10 mouse cellular contexts compared by ENCODE assay signal in the genomic region with DNA sequence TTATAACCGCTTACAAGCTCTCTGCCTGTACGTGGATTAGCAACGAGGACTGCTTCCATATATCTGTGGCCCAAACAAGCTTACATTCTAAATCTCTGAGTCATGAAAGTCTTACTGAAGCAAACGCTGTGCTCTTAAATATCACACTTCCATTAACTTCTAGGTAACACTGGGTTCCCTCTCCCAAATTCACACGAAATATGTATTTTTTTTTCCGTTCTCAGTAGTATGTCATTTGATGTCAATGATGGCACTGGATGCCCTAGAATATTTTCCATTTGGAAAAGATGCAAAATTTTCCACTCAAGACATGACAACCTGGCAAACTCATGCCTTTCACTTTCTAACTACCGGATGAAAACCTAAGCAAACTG. TPM values are rescaled to one million over a fixed set of nuclear protein-coding genes. Genes with fewer than 3 reads are reported as not detected.
A peak's percentile ranks its signal among the peaks of the same experiment; 100 is the strongest.
DNase-seq lines count a peak whose midpoint lies in the region; ATAC-seq and TF ChIP-seq lines count a peak whose summit lies in the region.
"Had no signal": no experiment of that assay in that cellular context is flagged by ENCODE, and none has a peak within 500 bp of the region (broad histone marks: within the 10 kb centered on the region; RNA-seq: fewer than 3 reads in every experiment).

No protein-coding gene starts in this region.

- dilution Hi-C loops in CH12.LX (cut with MboI; ENCODE audit: extremely low pct_ligation_motif_present, extremely low pct_unique_long_range_greater_than_20kb, low sequenced_read_pairs) = no loop called here

- H3K4me3 ChIP-seq in heart, embryonic 12.5 days = peak overlapping the region; percentile 100
- H3K4me3 ChIP-seq in CH12.LX (replicated peaks in 1 of 3; ENCODE audit: low read depth in 2 of 3, low read length in 2 of 3, poor library complexity in 1 of 3) = peak overlapping the region; percentile 73 to 88 (median 87)
- peak overlapping the region; percentile 85 for H3K4me3 ChIP-seq in liver, embryonic 13.5 days (replicated peaks)

- no peaks in the 10 kb centered on the region for H3K9me3 ChIP-seq in heart, embryonic 12.5 days (replicated peaks)
- H3K9me3 ChIP-seq in CH12.LX (replicated peaks; ENCODE audit: low read length) = no peaks in the 10 kb centered on the region
- H3K9me3 ChIP-seq in liver, embryonic 13.5 days (replicated peaks) = no peaks in the 10 kb centered on the region

- H3K4me1 ChIP-seq in heart, embryonic 12.5 days (replicated peaks) = peaks cover 7% of the 10 kb centered on the region
- peaks cover 0 to 18% of the 10 kb centered on the region in 2 experiments; a peak in 2 of 4 replicates for H3K4me1 ChIP-seq in CH12.LX (ENCODE audit: control insufficient read depth in 1 of 2, insufficient read depth in 2 of 2)
- H3K4me1 ChIP-seq in liver, embryonic 13.5 days (replicated peaks) = peaks cover 12% of the 10 kb centered on the region

- TF ChIP-seq CTCF in CH12.LX (conservative IDR thresholded peaks at IDR 0.05 in 1 of 2, IDR thresholded peaks at IDR 0.05 in 1 of 2; ENCODE audit: low read depth in 2 of 2, low read length in 2 of 2) = no peak

- ATAC-seq in heart, embryonic 12.5 days (ENCODE audit: insufficient number of reproducible peaks, low FRiP score) = no peak
- ATAC-seq in erythroid progenitor cell, adult 5-6 weeks (replicated peaks; ENCODE audit: low FRiP score, poor library complexity, severe bottlenecking) = 0 out of 2 replicates have a peak, but pooled peaks have one; percentile 20
- ATAC-seq in liver, embryonic 13.5 days (ENCODE audit: low read depth) = no peak

- peaks cover 23% of the 10 kb centered on the region for H3K79me2 ChIP-seq in CH12.LX (replicated peaks; ENCODE audit: control insufficient read depth, extremely low read depth, insufficient read depth, poor library complexity, severe bottlenecking)

- TF ChIP-seq EP300 in CH12.LX (IDR thresholded peaks at IDR 0.05; ENCODE audit: low read length) = peak; percentile 55; the same call in 1 of the 2 replicates

- no peak for TF ChIP-seq RAD21 in CH12.LX (IDR thresholded peaks at IDR 0.05; ENCODE audit: low read depth, low read length)

- peak overlapping the region; percentile 99 for H3K9ac ChIP-seq in heart, embryonic 12.5 days
- H3K9ac ChIP-seq in CH12.LX (ENCODE audit: insufficient read depth, low read depth) = peak overlapping the region; percentile 87
- H3K9ac ChIP-seq in liver, embryonic 13.5 days = peak overlapping the region; percentile 94

- H3K4me2 ChIP-seq in heart, embryonic 12.5 days = peak overlapping the region; percentile 76
- peak overlapping the region; percentile 98 for H3K4me2 ChIP-seq in CH12.LX (ENCODE audit: insufficient read depth, low read depth, poor library complexity, severe bottlenecking)
- H3K4me2 ChIP-seq in liver, embryonic 13.5 days = peak overlapping the region; percentile 78

- no peak for TF ChIP-seq POLR2A in CH12.LX (IDR thresholded peaks at IDR 0.05; ENCODE audit: low read depth, low read length)

- H3K27ac ChIP-seq in heart, embryonic 12.5 days (ENCODE audit: poor library complexity, severe bottlenecking) = peak overlapping the region; percentile 93; the same call in 1 of the 2 replicates
- no peak overlapping the region for H3K27ac ChIP-seq in CH12.LX (ENCODE audit: insufficient read depth, low read depth)
- peak overlapping the region; percentile 87 for H3K27ac ChIP-seq in liver, embryonic 13.5 days

- 27% methylated on average over 7 of the region's 7 CpGs for WGBS in heart, embryonic 12.5 days
- WGBS in liver, embryonic 13.5 days (ENCODE audit: insufficient replicate concordance) = 16% methylated on average over 7 of the region's 7 CpGs

- in situ Hi-C loops in CH12.LX (cut with MboI; ENCODE audit: low pct_ligation_motif_present, low pct_unique_long_range_greater_than_20kb, low sequenced_read_pairs) = loop anchor here (10.0 kb wide), 1 partner anchor 390 kb away; no protein-coding TSS in a partner anchor

- peaks cover 24% of the 10 kb centered on the region for H3K36me3 ChIP-seq in heart, embryonic 12.5 days
- H3K36me3 ChIP-seq in CH12.LX (replicated peaks in 1 of 2; ENCODE audit: control insufficient read depth in 1 of 2, insufficient read depth in 1 of 2, low read length in 1 of 2) = peaks cover 19 to 29% of the 10 kb centered on the region in 2 experiments
- peaks cover 25% of the 10 kb centered on the region for H3K36me3 ChIP-seq in liver, embryonic 13.5 days

- H3K27me3 ChIP-seq in heart, embryonic 12.5 days (replicated peaks) = peaks cover 7% of the 10 kb centered on the region; the same call in 1 of the 2 replicates
- no peaks in the 10 kb centered on the region for H3K27me3 ChIP-seq in CH12.LX (replicated peaks)
- H3K27me3 ChIP-seq in liver, embryonic 13.5 days = no peaks in the 10 kb centered on the region; the same call in 1 of the 2 replicates
- H3K27me3 ChIP-seq: Patski had no signal

- DNase-seq in heart, adult 8-10 months (ENCODE audit: low spot score) = no peak
- DNase-seq in CH12.LX (ENCODE audit: extremely low read depth) = no peak
- DNase-seq in liver, embryonic 13.5 days = no peak
- no peak for DNase-seq in spleen, postnatal 14 days (ENCODE audit: low spot score in 2 of 2)
- DNase-seq in ovary, adult 18-20 months (ENCODE audit: low spot score) = no peak
- no peak for DNase-seq in cerebellum, postnatal 4 days (ENCODE audit: low spot score in 2 of 2)

TF ChIP-seq in CH12.LX, 34 proteins besides CTCF, POLR2A, EP300 and RAD21:
- TF ChIP-seq MXI1 (IDR thresholded peaks at IDR 0.05; ENCODE audit: low read depth, low read length) = no peak
- no peak for TF ChIP-seq RCOR1 (conservative IDR thresholded peaks at IDR 0.05; ENCODE audit: low read depth, low read length)
- TF ChIP-seq TCF12 (IDR thresholded peaks at IDR 0.05; ENCODE audit: low read depth, low read length) = 0 out of 2 replicates have a peak, but pooled peaks have one; percentile 28
- peak; percentile 30; the same call in 1 of the 2 replicates for TF ChIP-seq SIN3A (IDR thresholded peaks at IDR 0.05; ENCODE audit: low read length)
- no peak for TF ChIP-seq JUN (IDR thresholded peaks at IDR 0.05; ENCODE audit: insufficient read depth, low read depth, low read length)
- no peak for TF ChIP-seq USF2 (conservative IDR thresholded peaks at IDR 0.05; ENCODE audit: low read depth, low read length)
- TF ChIP-seq IRF4 (IDR thresholded peaks at IDR 0.05; ENCODE audit: low read depth, low read length) = peak; percentile 19; the same call in 1 of the 2 replicates
- TF ChIP-seq ELF1 (IDR thresholded peaks at IDR 0.05; ENCODE audit: low read depth, low read length) = no peak
- peak; percentile 35; the same call in 1 of the 2 replicates for TF ChIP-seq BHLHE40 (IDR thresholded peaks at IDR 0.05; ENCODE audit: low read depth, low read length)
- no peak for TF ChIP-seq KAT2A (IDR thresholded peaks at IDR 0.05; ENCODE audit: insufficient replicate concordance, low read length)
- TF ChIP-seq MYC (IDR thresholded peaks at IDR 0.05; ENCODE audit: low read depth, low read length) = no peak
- TF ChIP-seq ETS1 (conservative IDR thresholded peaks at IDR 0.05; ENCODE audit: low read depth, low read length) = peak; percentile 44; the same call in 1 of the 2 replicates
- no peak for TF ChIP-seq CHD1 (IDR thresholded peaks at IDR 0.05; ENCODE audit: low read depth, low read length)
- no peak for TF ChIP-seq ZMIZ1 (IDR thresholded peaks at IDR 0.05; ENCODE audit: low read depth, low read length)
- TF ChIP-seq POLR2AphosphoS2 (IDR thresholded peaks at IDR 0.05; ENCODE audit: low read depth, low read length) = no peak
- 0 out of 2 replicates have a peak, but pooled peaks have one; percentile 10 for TF ChIP-seq ZNF384 (IDR thresholded peaks at IDR 0.05; ENCODE audit: low read depth, low read length)
- TF ChIP-seq ZKSCAN1 (IDR thresholded peaks at IDR 0.05; ENCODE audit: borderline replicate concordance, low read depth, low read length) = no peak

RNA-seq across cellular contexts. Expression of a gene that starts 0.8 kb away (rescaled TPM):
- 13.8 and 14.6 TPM in 2 replicates for polyA plus RNA-seq in heart, embryonic 12.5 days (2016; fragmentation: Nextera tagmentation; extraction: Ambion mirVana)
- total RNA-seq in heart, adult 8-10 months (2022) = 10 to 100 TPM; 17.7 to 27.8 (median 21.7) TPM
- total RNA-seq in CH12.LX (2012; rRNA removed) = 22.7 and 23.8 TPM in 2 replicates
- total RNA-seq in CH12.LX (2014; rRNA removed) = 30.7 and 32.5 TPM in 2 replicates
- 21.5 and 25.0 TPM in 2 replicates for polyA plus RNA-seq in CH12.LX (2012; ENCODE audit: insufficient read length, low read depth)
- total RNA-seq in erythroid progenitor cell, adult 5-6 weeks (2015; ENCODE audit: low replicate concordance) = 47.6 and 56.2 TPM in 2 replicates
- 40.4 and 45.2 TPM in 2 replicates for total RNA-seq in erythroid progenitor cell, adult 5-6 weeks (2017; ENCODE audit: low replicate concordance)
- polyA plus RNA-seq in liver, embryonic 13.5 days (2015; fragmentation: Nextera tagmentation; extraction: Ambion mirVana) = 5.6 and 7.1 TPM in 2 replicates

RNA-seq across cellular contexts. Expression of a gene that starts 18.2 kb away (rescaled TPM):
- polyA plus RNA-seq in heart, embryonic 12.5 days (2016; fragmentation: Nextera tagmentation; extraction: Ambion mirVana) = not detected in 2 replicates
- not detected for total RNA-seq in heart, adult 8-10 months (2022)
- total RNA-seq in CH12.LX (2012; rRNA removed) = 0.47 TPM in 1 of 2 replicates, not detected in the other
- total RNA-seq in CH12.LX (2014; rRNA removed) = not detected in 2 replicates
- 1.1 and 1.9 TPM in 2 replicates for polyA plus RNA-seq in CH12.LX (2012; ENCODE audit: insufficient read length, low read depth)
- not detected in 2 replicates for total RNA-seq in erythroid progenitor cell, adult 5-6 weeks (2015; ENCODE audit: low replicate concordance)
- not detected in 2 replicates for total RNA-seq in erythroid progenitor cell, adult 5-6 weeks (2017; ENCODE audit: low replicate concordance)
- polyA plus RNA-seq in liver, embryonic 13.5 days (2015; fragmentation: Nextera tagmentation; extraction: Ambion mirVana) = not detected in 2 replicates
- total RNA-seq: left cerebral cortex, adult 18-20 months had no signal
- polyA plus RNA-seq: Patski had no signal

RNA-seq across cellular contexts. Expression of a gene that starts 39.6 kb away (rescaled TPM):
- 61.6 and 66.1 TPM in 2 replicates for polyA plus RNA-seq in heart, embryonic 12.5 days (2016; fragmentation: Nextera tagmentation; extraction: Ambion mirVana)
- 10 to 100 TPM; 42.8 to 53.0 (median 45.1) TPM for total RNA-seq in heart, adult 8-10 months (2022)
- total RNA-seq in CH12.LX (2012; rRNA removed) (32.2 and 32.7 TPM in 2 replicates), CH12.LX (2014; rRNA removed) (46.3 and 51.8 TPM in 2 replicates)
- polyA plus RNA-seq in CH12.LX (2012; ENCODE audit: insufficient read length, low read depth) = 34.1 and 39.4 TPM in 2 replicates
- 43.6 and 45.7 TPM in 2 replicates for total RNA-seq in erythroid progenitor cell, adult 5-6 weeks (2015; ENCODE audit: low replicate concordance)
- 48.4 and 79.2 TPM in 2 replicates for total RNA-seq in erythroid progenitor cell, adult 5-6 weeks (2017; ENCODE audit: low replicate concordance)
- 34.8 and 41.5 TPM in 2 replicates for polyA plus RNA-seq in liver, embryonic 13.5 days (2015; fragmentation: Nextera tagmentation; extraction: Ambion mirVana)
